Mouse (Mus musculus): ENCODE data around the gene Serpina3a. TPM values are rescaled to one million over a fixed set of nuclear protein-coding genes. Genes with fewer than 3 reads are reported as not detected.
"Not testable (repeated sequence)": the region's sequence is repeated elsewhere in the genome, so short reads cannot be mapped to it uniquely, and the experiment has no call there.

Serpina3a gene
- polyA plus RNA-seq (2015; fragmentation: Nextera tagmentation; extraction: Ambion mirVana) = not detected in 2 replicates

- 89% methylated on average over 10 of the region's 11 CpGs for WGBS
- not testable (repeated sequence) for ATAC-seq (ENCODE audit: low read depth); H3K9ac ChIP-seq (ENCODE audit: low read length)
Measured at GRCm38 (mm10) chr12:104112333-104112732, at the start of gene Serpina3a. TSS of gene Serpina3a (plus strand) at chr12:104112724.

GRCm38 (mm10) chr12:104064532-104064931 is 48.0 kb upstream of the Serpina3a start:
- Histone ChIP-seq H3K4me1 (replicated peaks; ENCODE audit: control insufficient read depth, insufficient read depth, low read length) (no peaks in the 10 kb centered on the region), H3K9me3 (ENCODE audit: control insufficient read depth, low read length) (no peaks in the 10 kb centered on the region), H3K27me3 (ENCODE audit: control insufficient read depth, insufficient read depth, low read depth, low read length) (no peaks in the 10 kb centered on the region), H3K9ac (ENCODE audit: low read length) (no peak overlapping the region), H3K27ac (ENCODE audit: low read length) (no peak overlapping the region), H3K4me3 (ENCODE audit: low read length) (no peak overlapping the region), H3K36me3 (ENCODE audit: control insufficient read depth, insufficient read depth, low read length) (no peaks in the 10 kb centered on the region), H3K4me2 (ENCODE audit: low read depth, low read length) (no peak overlapping the region)
- ATAC-seq (ENCODE audit: low read depth) = no peak
- 45% methylated on average over 4 of the region's 4 CpGs for WGBS

More at GRCm38 (mm10) chr12:104112333-104112732, at the start of gene Serpina3a:
- not testable (repeated sequence) for H3K36me3 ChIP-seq (ENCODE audit: control insufficient read depth, insufficient read depth, low read length); H3K27ac ChIP-seq (ENCODE audit: low read length); H3K4me1 ChIP-seq (replicated peaks; ENCODE audit: control insufficient read depth, insufficient read depth, low read length); H3K27me3 ChIP-seq (ENCODE audit: control insufficient read depth, insufficient read depth, low read depth, low read length); H3K4me2 ChIP-seq (ENCODE audit: low read depth, low read length); H3K9me3 ChIP-seq (ENCODE audit: control insufficient read depth, low read length); H3K4me3 ChIP-seq (ENCODE audit: low read length)

- Histone ChIP-seq H3K4me2 (ENCODE audit: low read depth, low read length) (no peak overlapping the region), H3K36me3 (ENCODE audit: control insufficient read depth, insufficient read depth, low read length) (no peaks in the 10 kb centered on the region), H3K4me3 (ENCODE audit: low read length) (no peak overlapping the region), H3K4me1 (replicated peaks; ENCODE audit: control insufficient read depth, insufficient read depth, low read length) (no peaks in the 10 kb centered on the region), H3K27me3 (ENCODE audit: control insufficient read depth, insufficient read depth, low read depth, low read length) (no peaks in the 10 kb centered on the region), H3K27ac (ENCODE audit: low read length) (no peak overlapping the region), H3K9ac (ENCODE audit: low read length) (no peak overlapping the region), H3K9me3 (ENCODE audit: control insufficient read depth, low read length) (no peaks in the 10 kb centered on the region)
- 70% methylated on average over 4 of the region's 4 CpGs for WGBS
- ATAC-seq (ENCODE audit: low read depth) = no peak
Measured at GRCm38 (mm10) chr12:104064996-104065395, 47.5 kb upstream of the Serpina3a start.

- no peaks in the 10 kb centered on the region for H3K27me3 ChIP-seq (ENCODE audit: control insufficient read depth, insufficient read depth, low read depth, low read length)
- H3K27ac ChIP-seq (ENCODE audit: low read length) = no peak overlapping the region
- H3K9me3 ChIP-seq (ENCODE audit: control insufficient read depth, low read length) = no peaks in the 10 kb centered on the region
- no peaks in the 10 kb centered on the region for H3K36me3 ChIP-seq (ENCODE audit: control insufficient read depth, insufficient read depth, low read length)
- 23% methylated on average over 8 of the region's 8 CpGs for WGBS
- ATAC-seq (ENCODE audit: low read depth) = no peak
- H3K9ac ChIP-seq (ENCODE audit: low read length) = no peak overlapping the region
- H3K4me1 ChIP-seq (replicated peaks; ENCODE audit: control insufficient read depth, insufficient read depth, low read length) = no peaks in the 10 kb centered on the region
- no peak overlapping the region for H3K4me2 ChIP-seq (ENCODE audit: low read depth, low read length)
- no peak overlapping the region for H3K4me3 ChIP-seq (ENCODE audit: low read length)
Measured at GRCm38 (mm10) chr12:104066241-104066640, 46.3 kb upstream of the Serpina3a start.

- H3K9ac ChIP-seq (ENCODE audit: low read length) = peak overlapping the region; percentile 47
- no peaks in the 10 kb centered on the region for H3K36me3 ChIP-seq (ENCODE audit: control insufficient read depth, insufficient read depth, low read length)
- no peaks in the 10 kb centered on the region for H3K4me1 ChIP-seq (replicated peaks; ENCODE audit: control insufficient read depth, insufficient read depth, low read length)
- H3K27ac ChIP-seq (ENCODE audit: low read length) = no peak overlapping the region
- no peaks in the 10 kb centered on the region for H3K9me3 ChIP-seq (ENCODE audit: control insufficient read depth, low read length)
- no peaks in the 10 kb centered on the region for H3K27me3 ChIP-seq (ENCODE audit: control insufficient read depth, insufficient read depth, low read depth, low read length)
- peak; percentile 80 for ATAC-seq (ENCODE audit: low read depth)
- WGBS = 18% methylated on average over 4 of the region's 4 CpGs
- H3K4me2 ChIP-seq (ENCODE audit: low read depth, low read length) = peak overlapping the region; percentile 45
- H3K4me3 ChIP-seq (ENCODE audit: low read length) = peak overlapping the region; percentile 35
Measured at GRCm38 (mm10) chr12:104067549-104067948, 45.0 kb upstream of the Serpina3a start.

GRCm38 (mm10) chr12:104069620-104070019 is 42.9 kb upstream of the Serpina3a start:
- WGBS = 0% methylated on average over 2 of the region's 2 CpGs
- ATAC-seq (ENCODE audit: low read depth) = peak; percentile 45; the same call in 1 of the 2 replicates

GRCm38 (mm10) chr12:104071708-104072107 is 40.8 kb upstream of the Serpina3a start:
- no peak for ATAC-seq (ENCODE audit: low read depth)
- H3K4me1 ChIP-seq (replicated peaks; ENCODE audit: control insufficient read depth, insufficient read depth, low read length) = no peaks in the 10 kb centered on the region
- no peak overlapping the region for H3K9ac ChIP-seq (ENCODE audit: low read length)
- 10% methylated on average over 1 of the region's 1 CpGs for WGBS
- no peaks in the 10 kb centered on the region for H3K27me3 ChIP-seq (ENCODE audit: control insufficient read depth, insufficient read depth, low read depth, low read length)
- H3K36me3 ChIP-seq (ENCODE audit: control insufficient read depth, insufficient read depth, low read length) = no peaks in the 10 kb centered on the region
- no peak overlapping the region for H3K4me2 ChIP-seq (ENCODE audit: low read depth, low read length)
- no peaks in the 10 kb centered on the region for H3K9me3 ChIP-seq (ENCODE audit: control insufficient read depth, low read length)
- H3K27ac ChIP-seq (ENCODE audit: low read length) = no peak overlapping the region
- no peak overlapping the region for H3K4me3 ChIP-seq (ENCODE audit: low read length)

More at GRCm38 (mm10) chr12:104069620-104070019, 42.9 kb upstream of the Serpina3a start:
- no peaks in the 10 kb centered on the region for H3K27me3 ChIP-seq (ENCODE audit: control insufficient read depth, insufficient read depth, low read depth, low read length)
- no peak overlapping the region for H3K4me2 ChIP-seq (ENCODE audit: low read depth, low read length)
- H3K36me3 ChIP-seq (ENCODE audit: control insufficient read depth, insufficient read depth, low read length) = no peaks in the 10 kb centered on the region
- no peaks in the 10 kb centered on the region for H3K9me3 ChIP-seq (ENCODE audit: control insufficient read depth, low read length)
- H3K9ac ChIP-seq (ENCODE audit: low read length) = no peak overlapping the region
- no peak overlapping the region for H3K4me3 ChIP-seq (ENCODE audit: low read length)
- H3K27ac ChIP-seq (ENCODE audit: low read length) = no peak overlapping the region
- no peaks in the 10 kb centered on the region for H3K4me1 ChIP-seq (replicated peaks; ENCODE audit: control insufficient read depth, insufficient read depth, low read length)

- H3K9me3 ChIP-seq (ENCODE audit: control insufficient read depth, low read length) = no peaks in the 10 kb centered on the region
- no peak overlapping the region for H3K4me3 ChIP-seq (ENCODE audit: low read length)
- H3K36me3 ChIP-seq (ENCODE audit: control insufficient read depth, insufficient read depth, low read length) = no peaks in the 10 kb centered on the region
- no peaks in the 10 kb centered on the region for H3K4me1 ChIP-seq (replicated peaks; ENCODE audit: control insufficient read depth, insufficient read depth, low read length)
- H3K27ac ChIP-seq (ENCODE audit: low read length) = no peak overlapping the region
- ATAC-seq (ENCODE audit: low read depth) = no peak
- 66% methylated on average over 5 of the region's 5 CpGs for whole genome bisulfite sequencing
- H3K9ac ChIP-seq (ENCODE audit: low read length) = no peak overlapping the region
- H3K4me2 ChIP-seq (ENCODE audit: low read depth, low read length) = no peak overlapping the region
- no peaks in the 10 kb centered on the region for H3K27me3 ChIP-seq (ENCODE audit: control insufficient read depth, insufficient read depth, low read depth, low read length)
Measured at GRCm38 (mm10) chr12:104072286-104072685, 40.2 kb upstream of the Serpina3a start.

- H3K36me3 ChIP-seq (ENCODE audit: control insufficient read depth, insufficient read depth, low read length) = no peaks in the 10 kb centered on the region
- H3K4me3 ChIP-seq (ENCODE audit: low read length) = no peak overlapping the region
- H3K9me3 ChIP-seq (ENCODE audit: control insufficient read depth, low read length) = no peaks in the 10 kb centered on the region
- no peak overlapping the region for H3K9ac ChIP-seq (ENCODE audit: low read length)
- H3K4me1 ChIP-seq (replicated peaks; ENCODE audit: control insufficient read depth, insufficient read depth, low read length) = no peaks in the 10 kb centered on the region
- H3K27me3 ChIP-seq (ENCODE audit: control insufficient read depth, insufficient read depth, low read depth, low read length) = no peaks in the 10 kb centered on the region
- H3K4me2 ChIP-seq (ENCODE audit: low read depth, low read length) = no peak overlapping the region
- ATAC-seq (ENCODE audit: low read depth) = no peak
- 61% methylated on average over 2 of the region's 2 CpGs for WGBS
- H3K27ac ChIP-seq (ENCODE audit: low read length) = no peak overlapping the region
Measured at GRCm38 (mm10) chr12:104090119-104090518, 22.4 kb upstream of the Serpina3a start.

- WGBS = 82% methylated on average over 1 of the region's 1 CpGs
- no peaks in the 10 kb centered on the region for H3K27me3 ChIP-seq (ENCODE audit: control insufficient read depth, insufficient read depth, low read depth, low read length)
Measured at GRCm38 (mm10) chr12:104091303-104091702, 21.2 kb upstream of the Serpina3a start.

More at GRCm38 (mm10) chr12:104091303-104091702, 21.2 kb upstream of the Serpina3a start:
- Histone ChIP-seq H3K36me3 (ENCODE audit: control insufficient read depth, insufficient read depth, low read length) (no peaks in the 10 kb centered on the region), H3K9me3 (ENCODE audit: control insufficient read depth, low read length) (no peaks in the 10 kb centered on the region), H3K27ac (ENCODE audit: low read length) (no peak overlapping the region), H3K4me3 (ENCODE audit: low read length) (no peak overlapping the region), H3K4me2 (ENCODE audit: low read depth, low read length) (no peak overlapping the region), H3K9ac (ENCODE audit: low read length) (no peak overlapping the region), H3K4me1 (replicated peaks; ENCODE audit: control insufficient read depth, insufficient read depth, low read length) (no peaks in the 10 kb centered on the region)
- no peak for ATAC-seq (ENCODE audit: low read depth)
